Mouse (Mus musculus) frontal cortex, postnatal 36 days (tissue): ENCODE data around the gene Pdzd2.

Source experiments
- DNase-seq, 2 experiments: peaks; one replicate each; pipeline ENCODE4 v3.0.0; 2022; ENCODE audit warnings: low spot score in 2 of 2

Gene Pdzd2

DNA sequence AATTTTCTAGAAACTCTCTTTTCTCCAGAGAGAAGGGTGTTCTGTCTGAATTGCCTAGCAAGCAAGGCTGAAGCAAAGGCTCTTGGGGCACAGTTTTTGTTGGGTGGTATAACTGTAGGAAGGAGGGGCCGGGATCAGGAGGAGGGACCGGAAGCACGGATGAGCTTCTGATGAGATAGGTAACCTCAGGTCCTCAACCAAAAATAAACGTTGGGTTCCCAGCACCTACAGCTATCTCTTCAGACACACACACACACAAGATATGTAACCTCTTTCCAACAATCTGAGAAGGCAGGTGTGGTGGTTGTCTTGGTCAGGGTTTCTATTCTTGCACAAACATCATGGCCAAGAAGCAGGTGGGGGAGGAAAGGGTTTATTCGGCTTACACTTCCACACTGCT, 422.4 kb downstream of the Pdzd2 start:
- DNase-seq: no peak

- DNase-seq: no peak
These were observed 423.7 kb downstream of the Pdzd2 start for GRCm38 (mm10) chr15:12315996-12316395.

DNA sequence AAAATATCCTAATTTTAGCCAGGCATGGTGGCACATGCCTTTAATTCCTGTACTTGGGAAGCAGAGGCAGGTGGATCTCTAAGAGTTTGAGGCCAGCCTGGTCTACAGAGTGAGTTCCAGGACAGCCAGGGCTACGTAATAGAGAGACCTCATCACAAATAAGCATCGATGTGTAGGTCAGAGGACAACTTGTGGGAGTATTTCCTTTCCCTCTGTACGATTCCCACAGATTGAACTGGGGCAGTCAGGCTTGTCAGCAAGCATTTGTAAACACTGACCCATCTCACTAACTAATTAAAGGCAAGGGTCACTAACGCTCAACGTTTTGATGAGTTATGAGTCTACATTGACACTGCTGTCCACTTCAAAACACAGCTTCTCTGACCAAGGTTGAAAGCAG, 425.1 kb downstream of the Pdzd2 start:
- DNase-seq: no peak

GRCm38 (mm10) chr15:12313255-12313654, 426.5 kb downstream of the Pdzd2 start:
- DNase-seq: no peak

- DNase-seq: no peak
These were observed 428.3 kb downstream of the Pdzd2 start for GRCm38 (mm10) chr15:12311465-12311864.

DNA sequence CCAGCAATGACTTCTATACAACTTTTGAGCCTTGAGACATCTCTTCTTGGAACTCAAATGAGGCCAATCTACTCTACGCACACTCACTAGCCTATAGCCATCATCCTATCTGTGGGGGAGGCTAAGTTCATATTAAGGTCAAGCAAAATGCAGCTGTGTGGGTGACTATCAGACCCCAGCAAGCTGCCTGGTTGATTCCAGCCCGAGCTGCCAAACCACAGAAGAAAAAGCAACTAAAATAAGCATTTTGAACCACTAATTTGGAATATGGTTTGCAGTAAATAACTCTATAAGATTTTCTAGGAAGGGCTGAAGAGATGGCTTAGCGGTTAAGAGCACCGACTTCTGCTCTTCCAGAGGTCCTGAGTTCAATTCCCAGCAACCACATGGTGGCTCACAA, 429.0 kb downstream of the Pdzd2 start:
- no peak for DNase-seq
